Mouse (Mus musculus) heart, embryonic 14.5 days (tissue): ENCODE measurements around the gene Zcchc2. TPM values are rescaled to one million over a fixed set of nuclear protein-coding genes. Genes with fewer than 3 reads are reported as not detected.

Source experiments
- ATAC-seq: fragments of 200-750 bp; cut with Nextera tagmentation; 2 replicates; pipeline ENCODE4 v1.8.0; 2017; ENCODE audit warnings: low read depth, moderate TSS enrichment; ENCODE audit not compliant: insufficient number of reproducible peaks, insufficient read depth, low FRiP score
- H3K27ac ChIP-seq, 2 experiments: fragments of 200-500 bp in 1 of 2; fragments of 300-500 bp in 1 of 2; sonication (generic) in 1 of 2; replicated peaks in 1 of 2; 2 replicates each; pipeline ENCODE4 v1.5.1; 2012 to 2014; ENCODE audit warnings: low read depth in 2 of 2, low read length in 2 of 2, control low read depth in 1 of 2, mild to moderate bottlenecking in 1 of 2, mixed read lengths in 1 of 2; ENCODE audit not compliant: control insufficient read depth in 1 of 2, insufficient read depth in 1 of 2
- H3K27me3 ChIP-seq: fragments of 300-500 bp; sonication (generic); 2 replicates; pipeline ENCODE4 v1.6.1; 2014; ENCODE audit warnings: mild to moderate bottlenecking, low read length, control low read depth; ENCODE audit not compliant: control insufficient read depth, insufficient read depth
- H3K36me3 ChIP-seq: fragments of 300-500 bp; sonication (generic); 2 replicates; pipeline ENCODE4 v1.6.1; 2014; ENCODE audit warnings: mild to moderate bottlenecking, control low read depth, low read length, mixed read lengths; ENCODE audit not compliant: control insufficient read depth, insufficient read depth
- H3K4me1 ChIP-seq, 2 experiments: fragments of 200-500 bp in 1 of 2; fragments of 300-500 bp in 1 of 2; sonication (generic) in 1 of 2; 2 replicates each; pipeline ENCODE4 v1.6.1; 2012 to 2014; ENCODE audit warnings: low read length in 2 of 2, control low read depth in 1 of 2, mixed read lengths in 1 of 2; ENCODE audit not compliant: control insufficient read depth in 2 of 2, insufficient read depth in 2 of 2
- H3K4me2 ChIP-seq: fragments of 300-500 bp; sonication (generic); 2 replicates; pipeline ENCODE4 v1.6.1; 2014; ENCODE audit warnings: mild to moderate bottlenecking, low read length
- H3K4me3 ChIP-seq, 2 experiments: fragments of 200-500 bp in 1 of 2; fragments of 300-500 bp in 1 of 2; sonication (generic) in 1 of 2; 2 replicates each; pipeline ENCODE4 v1.5.1; 2012 to 2014; ENCODE audit warnings: low read length in 2 of 2, mild to moderate bottlenecking in 2 of 2, control low read depth in 1 of 2, low read depth in 1 of 2, moderate library complexity in 1 of 2; ENCODE audit not compliant: control insufficient read depth in 1 of 2, insufficient read depth in 1 of 2
- H3K9ac ChIP-seq: fragments of 300-500 bp; sonication (generic); 2 replicates; pipeline ENCODE4 v1.6.1; 2014; ENCODE audit warnings: mild to moderate bottlenecking, low read length
- H3K9me3 ChIP-seq: fragments of 300-500 bp; sonication (generic); 2 replicates; pipeline ENCODE4 v1.6.1; 2016; ENCODE audit warnings: low read length, control low read depth; ENCODE audit not compliant: control insufficient read depth
- WGBS: fragments of 180-500 bp; shearing (Covaris S2); extraction: QIAGEN DNeasy Blood & Tissue Kit; methylation state at CpG from one replicate; pipeline ENCODE4 v1.1.7; 2014; 5-methylcytosine and 5-hydroxymethylcytosine counted together
- polyA plus RNA-seq: library from polyadenylated mRNA; unstranded; fragments of >200 nt; fragmentation: Nextera tagmentation; extraction: Ambion mirVana; gene quantifications from 2 replicates; pipeline ENCODE4 v1.2.1, GENCODE M21; 2014

Gene Zcchc2
- polyA plus RNA-seq, 1 experiment from 2014 or later = 2.3 TPM

- no peak overlapping the region for H3K9ac ChIP-seq
- no peak overlapping the region for H3K4me2 ChIP-seq
- no peaks in the 10 kb centered on the region for H3K27me3 ChIP-seq
- ATAC-seq = no peak
- no peak overlapping the region for H3K4me3 ChIP-seq
- H3K27ac ChIP-seq = no peak overlapping the region
- WGBS = 30% methylated on average over 7 of the region's 7 CpGs
- no peaks in the 10 kb centered on the region for H3K36me3 ChIP-seq
- no peaks in the 10 kb centered on the region for H3K9me3 ChIP-seq
- H3K4me1 ChIP-seq = peaks cover 0 to 10% of the 10 kb centered on the region in 2 experiments; a peak in 2 of 4 replicates
These were observed 79.8 kb downstream of the Zcchc2 start for GRCm38 (mm10) chr1:106069867-106070543.

- no peak overlapping the region for H3K4me2 ChIP-seq
- 65% methylated on average over 4 of the region's 4 CpGs for WGBS
These were observed 80.6 kb downstream of the Zcchc2 start for GRCm38 (mm10) chr1:106070814-106071213.

GRCm38 (mm10) chr1:106071237-106072070, 81.2 kb downstream of the Zcchc2 start:
- Histone ChIP-seq H3K9ac (peak overlapping the region; percentile 25; the same call in 1 of the 2 replicates), H3K9me3 (no peaks in the 10 kb centered on the region)

More at GRCm38 (mm10) chr1:106070814-106071213, 80.6 kb downstream of the Zcchc2 start:
- Histone ChIP-seq H3K9me3 (no peaks in the 10 kb centered on the region), H3K4me3 (no peak overlapping the region), H3K9ac (no peak overlapping the region), H3K27ac (no peak overlapping the region), H3K27me3 (no peaks in the 10 kb centered on the region), H3K36me3 (no peaks in the 10 kb centered on the region), H3K4me1 (peaks cover 0 to 7% of the 10 kb centered on the region in 2 experiments; a peak in 1 of 4 replicates)
- no peak for ATAC-seq

GRCm38 (mm10) chr1:106072071-106072440, 81.8 kb downstream of the Zcchc2 start:
- 11% methylated on average over 10 of the region's 10 CpGs for WGBS
- no peaks in the 10 kb centered on the region for H3K9me3 ChIP-seq
- H3K27me3 ChIP-seq = no peaks in the 10 kb centered on the region
- H3K36me3 ChIP-seq = no peaks in the 10 kb centered on the region
- ATAC-seq = no peak
- no peak overlapping the region for H3K27ac ChIP-seq
- peaks cover 0 to 7% of the 10 kb centered on the region in 2 experiments; a peak in 1 of 4 replicates for H3K4me1 ChIP-seq
- H3K4me3 ChIP-seq = no peak overlapping the region
- H3K9ac ChIP-seq = peak overlapping the region; percentile 25; the same call in 1 of the 2 replicates
- peak overlapping the region; percentile 52 for H3K4me2 ChIP-seq

More at GRCm38 (mm10) chr1:106071237-106072070, 81.2 kb downstream of the Zcchc2 start:
- Histone ChIP-seq H3K27ac (no peak overlapping the region), H3K4me3 (no peak overlapping the region), H3K27me3 (no peaks in the 10 kb centered on the region), H3K4me2 (peak overlapping the region; percentile 52), H3K36me3 (no peaks in the 10 kb centered on the region), H3K4me1 (peaks cover 0 to 7% of the 10 kb centered on the region in 2 experiments; a peak in 1 of 4 replicates)
- ATAC-seq = no peak
- WGBS = 19% methylated on average over 9 of the region's 9 CpGs

- WGBS = 46% methylated on average over 7 of the region's 7 CpGs
- no peak overlapping the region for H3K4me3 ChIP-seq
- H3K9ac ChIP-seq = no peak overlapping the region
- peaks cover 0 to 7% of the 10 kb centered on the region in 2 experiments; a peak in 1 of 4 replicates for H3K4me1 ChIP-seq
- H3K27ac ChIP-seq = no peak overlapping the region
- H3K4me2 ChIP-seq = no peak overlapping the region
- H3K36me3 ChIP-seq = no peaks in the 10 kb centered on the region
- no peak for ATAC-seq
- H3K9me3 ChIP-seq = no peaks in the 10 kb centered on the region
- no peaks in the 10 kb centered on the region for H3K27me3 ChIP-seq
These were observed 83.0 kb downstream of the Zcchc2 start for GRCm38 (mm10) chr1:106073166-106073565.

GRCm38 (mm10) chr1:106074141-106074540, 83.9 kb downstream of the Zcchc2 start:
- Histone ChIP-seq H3K36me3 (no peaks in the 10 kb centered on the region), H3K4me3 (no peak overlapping the region), H3K4me1 (peaks cover 0 to 7% of the 10 kb centered on the region in 2 experiments; a peak in 1 of 4 replicates), H3K27ac (no peak overlapping the region), H3K9me3 (no peaks in the 10 kb centered on the region), H3K27me3 (no peaks in the 10 kb centered on the region), H3K9ac (no peak overlapping the region), H3K4me2 (no peak overlapping the region)
- ATAC-seq = no peak
- 62% methylated on average over 7 of the region's 7 CpGs for WGBS

- no peaks in the 10 kb centered on the region for H3K9me3 ChIP-seq
- no peaks in the 10 kb centered on the region for H3K27me3 ChIP-seq
- ATAC-seq = no peak
- no peak overlapping the region for H3K4me2 ChIP-seq
- H3K9ac ChIP-seq = no peak overlapping the region
- H3K4me1 ChIP-seq = peaks cover 0 to 7% of the 10 kb centered on the region in 2 experiments; a peak in 1 of 4 replicates
- no peak overlapping the region for H3K27ac ChIP-seq
- no peaks in the 10 kb centered on the region for H3K36me3 ChIP-seq
- WGBS = 86% methylated on average over 5 of the region's 5 CpGs
- no peak overlapping the region for H3K4me3 ChIP-seq
These were observed 84.5 kb downstream of the Zcchc2 start for GRCm38 (mm10) chr1:106074656-106075055.
